Mouse (Mus musculus) spleen, postnatal 10 days (tissue): ENCODE measurements around the gene Ptpn6.
"Not testable (repeated sequence)": the region's sequence is repeated elsewhere in the genome, so short reads cannot be mapped to it uniquely, and the experiment has no call there.

ENCODE experiments used
- DNase-seq, 2 experiments: peaks; one replicate each; pipeline ENCODE4 v3.0.0; 2021 to 2022; ENCODE audit warnings: low spot score in 2 of 2

Ptpn6 gene

GRCm38 (mm10) chr6:124699962-124700610, 38.4 kb downstream of the Ptpn6 start:
- DNase-seq = no peak

- DNase-seq = no peak
These were observed 39.1 kb downstream of the Ptpn6 start for GRCm38 (mm10) chr6:124699366-124699765.

- DNase-seq = no peak
These were observed 39.8 kb downstream of the Ptpn6 start for GRCm38 (mm10) chr6:124698751-124699150.

GRCm38 (mm10) chr6:124696441-124697150, 41.9 kb downstream of the Ptpn6 start:
- no peak for DNase-seq

- DNase-seq = no peak
These were observed 44.2 kb downstream of the Ptpn6 start for GRCm38 (mm10) chr6:124694166-124694955.

GRCm38 (mm10) chr6:124693243-124693981, 45.1 kb downstream of the Ptpn6 start:
- no peak for DNase-seq

GRCm38 (mm10) chr6:124690517-124690916, 48.0 kb downstream of the Ptpn6 start:
- DNase-seq = no peak

GRCm38 (mm10) chr6:124689011-124689410, 49.5 kb downstream of the Ptpn6 start:
- no peak for DNase-seq

- no peak for DNase-seq
These were observed 50.3 kb downstream of the Ptpn6 start for GRCm38 (mm10) chr6:124688151-124688758.

GRCm38 (mm10) chr6:124686644-124687043, 51.9 kb downstream of the Ptpn6 start:
- DNase-seq = not testable (repeated sequence)

- DNase-seq = no peak
These were observed 52.7 kb downstream of the Ptpn6 start for GRCm38 (mm10) chr6:124685606-124686386.

GRCm38 (mm10) chr6:124683591-124684417, 54.7 kb downstream of the Ptpn6 start:
- no peak for DNase-seq

GRCm38 (mm10) chr6:124682291-124682690, 56.2 kb downstream of the Ptpn6 start:
- DNase-seq = not testable (repeated sequence)

- no peak for DNase-seq
These were observed 59.0 kb downstream of the Ptpn6 start for GRCm38 (mm10) chr6:124679486-124679885.

- DNase-seq = no peak
These were observed 59.7 kb downstream of the Ptpn6 start for GRCm38 (mm10) chr6:124678769-124679168.

- DNase-seq = no peak
These were observed 62.3 kb downstream of the Ptpn6 start for GRCm38 (mm10) chr6:124676171-124676570.

GRCm38 (mm10) chr6:124674591-124674990, 63.9 kb downstream of the Ptpn6 start:
- no peak for DNase-seq

- no peak for DNase-seq
These were observed 64.9 kb downstream of the Ptpn6 start for GRCm38 (mm10) chr6:124673619-124674018.

- DNase-seq = no peak
These were observed 66.4 kb downstream of the Ptpn6 start for GRCm38 (mm10) chr6:124672100-124672499.
